Mouse (Mus musculus): ENCODE measurements around the gene Rtn3. TPM values are rescaled to one million over a fixed set of nuclear protein-coding genes. Genes with fewer than 3 reads are reported as not detected.

The Rtn3 gene
- total and polyA plus RNA-seq, 2 experiments: 22.5 to 45.7 TPM

GRCm38 (mm10) chr19:7467915-7468314 lies 15.2 kb downstream of the Rtn3 start:
- peaks cover 5% of the 10 kb centered on the region; the same call in 1 of the 2 replicates for H3K36me3 ChIP-seq (ENCODE audit: control insufficient read depth, insufficient read depth, low read length)
- no peak overlapping the region for H3K27ac ChIP-seq (replicated peaks; ENCODE audit: insufficient read depth, low read depth, low read length)
- H3K27me3 ChIP-seq (ENCODE audit: control insufficient read depth, insufficient read depth, low read length): no peaks in the 10 kb centered on the region
- TF ChIP-seq CTCF (IDR thresholded peaks at IDR 0.05; ENCODE audit: low read depth, low read length) (no peak), POLR2A (IDR thresholded peaks at IDR 0.05; ENCODE audit: extremely low read depth, insufficient read depth, low read length) (no peak)
- DNase-seq (ENCODE audit: extremely low read depth, low read depth, low spot score): no peak
- H3K4me1 ChIP-seq (ENCODE audit: control insufficient read depth, insufficient read depth, low read length): no peaks in the 10 kb centered on the region; the same call in 1 of the 2 replicates
- H3K79me2 ChIP-seq (ENCODE audit: control insufficient read depth, insufficient read depth, low read length): peaks cover 7% of the 10 kb centered on the region; the same call in 1 of the 2 replicates
- no peak overlapping the region for H3K4me3 ChIP-seq (ENCODE audit: insufficient read depth, low read depth, low read length)
- H3K9ac ChIP-seq (ENCODE audit: low read depth, low read length): no peak overlapping the region

- Histone ChIP-seq H3K4me1 (ENCODE audit: control insufficient read depth, insufficient read depth, low read length) (peaks cover 2% of the 10 kb centered on the region; the same call in 1 of the 2 replicates), H3K79me2 (ENCODE audit: control insufficient read depth, insufficient read depth, low read length) (peaks cover 10% of the 10 kb centered on the region; the same call in 1 of the 2 replicates), H3K27me3 (ENCODE audit: control insufficient read depth, insufficient read depth, low read length) (no peaks in the 10 kb centered on the region), H3K4me3 (ENCODE audit: insufficient read depth, low read depth, low read length) (no peak overlapping the region), H3K9ac (ENCODE audit: low read depth, low read length) (no peak overlapping the region), H3K27ac (replicated peaks; ENCODE audit: insufficient read depth, low read depth, low read length) (no peak overlapping the region), H3K36me3 (ENCODE audit: control insufficient read depth, insufficient read depth, low read length) (peaks cover 2% of the 10 kb centered on the region; the same call in 1 of the 2 replicates)
- TF ChIP-seq CTCF (IDR thresholded peaks at IDR 0.05; ENCODE audit: low read depth, low read length) (no peak), POLR2A (IDR thresholded peaks at IDR 0.05; ENCODE audit: extremely low read depth, insufficient read depth, low read length) (no peak)
- DNase-seq (ENCODE audit: extremely low read depth, low read depth, low spot score): no peak
- WGBS: 97% methylated on average over 2 of the region's 2 CpGs
Measured at GRCm38 (mm10) chr19:7459370-7459769, 23.7 kb downstream of the Rtn3 start.

GRCm38 (mm10) chr19:7458901-7459300 lies 24.2 kb downstream of the Rtn3 start:
- Histone ChIP-seq H3K4me1 (ENCODE audit: control insufficient read depth, insufficient read depth, low read length) (peaks cover 2% of the 10 kb centered on the region; the same call in 1 of the 2 replicates), H3K4me3 (ENCODE audit: insufficient read depth, low read depth, low read length) (no peak overlapping the region), H3K79me2 (ENCODE audit: control insufficient read depth, insufficient read depth, low read length) (peaks cover 10% of the 10 kb centered on the region; the same call in 1 of the 2 replicates), H3K27me3 (ENCODE audit: control insufficient read depth, insufficient read depth, low read length) (no peaks in the 10 kb centered on the region), H3K9ac (ENCODE audit: low read depth, low read length) (no peak overlapping the region), H3K36me3 (ENCODE audit: control insufficient read depth, insufficient read depth, low read length) (peaks cover 2% of the 10 kb centered on the region; the same call in 1 of the 2 replicates), H3K27ac (replicated peaks; ENCODE audit: insufficient read depth, low read depth, low read length) (no peak overlapping the region)
- no peak for TF ChIP-seq CTCF (IDR thresholded peaks at IDR 0.05; ENCODE audit: low read depth, low read length)
- TF ChIP-seq POLR2A (IDR thresholded peaks at IDR 0.05; ENCODE audit: extremely low read depth, insufficient read depth, low read length): no peak
- no peak for DNase-seq (ENCODE audit: extremely low read depth, low read depth, low spot score)

- H3K36me3 ChIP-seq (ENCODE audit: control insufficient read depth, insufficient read depth, low read length): no peaks in the 10 kb centered on the region; the same call in 1 of the 2 replicates
- peaks cover 2% of the 10 kb centered on the region for H3K4me1 ChIP-seq (ENCODE audit: control insufficient read depth, insufficient read depth, low read length)
- no peaks in the 10 kb centered on the region for H3K27me3 ChIP-seq (ENCODE audit: control insufficient read depth, insufficient read depth, low read length)
- no peak overlapping the region for H3K27ac ChIP-seq (replicated peaks; ENCODE audit: insufficient read depth, low read depth, low read length)
- H3K79me2 ChIP-seq (ENCODE audit: control insufficient read depth, insufficient read depth, low read length): peaks cover 4% of the 10 kb centered on the region; the same call in 1 of the 2 replicates
- DNase-seq (ENCODE audit: extremely low read depth, low read depth, low spot score): no peak
- TF ChIP-seq POLR2A (IDR thresholded peaks at IDR 0.05; ENCODE audit: extremely low read depth, insufficient read depth, low read length) (no peak), CTCF (IDR thresholded peaks at IDR 0.05; ENCODE audit: low read depth, low read length) (no peak)
- no peak overlapping the region for H3K4me3 ChIP-seq (ENCODE audit: insufficient read depth, low read depth, low read length)
- WGBS: 65% methylated on average over 2 of the region's 2 CpGs
- no peak overlapping the region for H3K9ac ChIP-seq (ENCODE audit: low read depth, low read length)
Measured at GRCm38 (mm10) chr19:7456803-7457202, 26.3 kb downstream of the Rtn3 start.

- no peaks in the 10 kb centered on the region for H3K36me3 ChIP-seq (ENCODE audit: control insufficient read depth, insufficient read depth, low read length)
- no peak overlapping the region for H3K9ac ChIP-seq (ENCODE audit: low read depth, low read length)
- TF ChIP-seq CTCF (IDR thresholded peaks at IDR 0.05; ENCODE audit: low read depth, low read length) (no peak), POLR2A (IDR thresholded peaks at IDR 0.05; ENCODE audit: extremely low read depth, insufficient read depth, low read length) (no peak)
- WGBS: 26% methylated on average over 1 of the region's 1 CpGs
- no peak overlapping the region for H3K27ac ChIP-seq (replicated peaks; ENCODE audit: insufficient read depth, low read depth, low read length)
- peaks cover 13% of the 10 kb centered on the region for H3K4me1 ChIP-seq (ENCODE audit: control insufficient read depth, insufficient read depth, low read length)
- DNase-seq (ENCODE audit: extremely low read depth, low read depth, low spot score): peak; percentile 79
- H3K27me3 ChIP-seq (ENCODE audit: control insufficient read depth, insufficient read depth, low read length): no peaks in the 10 kb centered on the region
- no peak overlapping the region for H3K4me3 ChIP-seq (ENCODE audit: insufficient read depth, low read depth, low read length)
- H3K79me2 ChIP-seq (ENCODE audit: control insufficient read depth, insufficient read depth, low read length): peaks cover 13% of the 10 kb centered on the region; the same call in 1 of the 2 replicates
Measured at GRCm38 (mm10) chr19:7445596-7445995, 37.5 kb downstream of the Rtn3 start.

- no peak overlapping the region for H3K9ac ChIP-seq (ENCODE audit: low read depth, low read length)
- 41% methylated on average over 2 of the region's 2 CpGs for WGBS
- peaks cover 13% of the 10 kb centered on the region for H3K4me1 ChIP-seq (ENCODE audit: control insufficient read depth, insufficient read depth, low read length)
- DNase-seq (ENCODE audit: extremely low read depth, low read depth, low spot score): peak; percentile 64
- H3K4me3 ChIP-seq (ENCODE audit: insufficient read depth, low read depth, low read length): no peak overlapping the region
- H3K36me3 ChIP-seq (ENCODE audit: control insufficient read depth, insufficient read depth, low read length): no peaks in the 10 kb centered on the region
- peaks cover 13% of the 10 kb centered on the region; the same call in 1 of the 2 replicates for H3K79me2 ChIP-seq (ENCODE audit: control insufficient read depth, insufficient read depth, low read length)
- H3K27ac ChIP-seq (replicated peaks; ENCODE audit: insufficient read depth, low read depth, low read length): no peak overlapping the region
- H3K27me3 ChIP-seq (ENCODE audit: control insufficient read depth, insufficient read depth, low read length): no peaks in the 10 kb centered on the region
- no peak for TF ChIP-seq CTCF (IDR thresholded peaks at IDR 0.05; ENCODE audit: low read depth, low read length)
- TF ChIP-seq POLR2A (IDR thresholded peaks at IDR 0.05; ENCODE audit: extremely low read depth, insufficient read depth, low read length): no peak
Measured at GRCm38 (mm10) chr19:7445105-7445504, 38.0 kb downstream of the Rtn3 start.

Data from liver, adult 2 months (tissue).